Mouse (Mus musculus) cerebellum, adult 18-20 months (tissue): ENCODE measurements around the gene Adat3.
"Not testable (repeated sequence)": the region's sequence is repeated elsewhere in the genome, so short reads cannot be mapped to it uniquely, and the experiment has no call there.

Experiments
- DNase-seq, 2 experiments: peaks; one replicate each; pipeline ENCODE4 v3.0.0; 2021

Gene Adat3

GRCm38 (mm10) chr10:80611024-80611423 is 8.3 kb downstream of the Adat3 start:
- DNase-seq = peak in 1 of 2 experiments; percentile 65

GRCm38 (mm10) chr10:80611905-80612304 is 9.2 kb downstream of the Adat3 start:
- DNase-seq = no peak

DNA sequence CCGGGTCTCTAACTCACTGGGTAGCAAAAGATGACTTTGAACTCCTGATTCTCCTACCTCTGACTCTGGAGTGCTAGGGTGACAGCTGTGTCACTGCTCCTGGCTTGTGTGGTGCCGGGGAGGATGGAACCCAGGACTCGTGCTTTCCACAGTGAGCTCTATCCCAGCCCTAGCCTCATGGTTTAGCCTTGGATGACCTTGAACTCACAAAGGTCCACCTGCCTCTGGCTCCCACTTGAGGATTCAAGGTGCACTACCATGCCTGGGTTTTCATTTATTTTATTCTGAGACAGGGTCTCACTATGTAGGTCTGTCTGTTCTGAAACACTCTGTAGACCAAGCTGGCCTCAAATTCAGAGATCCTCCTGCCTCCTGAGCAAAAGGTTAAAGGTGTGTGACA is 11.1 kb downstream of the Adat3 start:
- DNase-seq = no peak

- DNase-seq = no peak
Observed at GRCm38 (mm10) chr10:80614351-80614750, 11.7 kb downstream of the Adat3 start.

DNA sequence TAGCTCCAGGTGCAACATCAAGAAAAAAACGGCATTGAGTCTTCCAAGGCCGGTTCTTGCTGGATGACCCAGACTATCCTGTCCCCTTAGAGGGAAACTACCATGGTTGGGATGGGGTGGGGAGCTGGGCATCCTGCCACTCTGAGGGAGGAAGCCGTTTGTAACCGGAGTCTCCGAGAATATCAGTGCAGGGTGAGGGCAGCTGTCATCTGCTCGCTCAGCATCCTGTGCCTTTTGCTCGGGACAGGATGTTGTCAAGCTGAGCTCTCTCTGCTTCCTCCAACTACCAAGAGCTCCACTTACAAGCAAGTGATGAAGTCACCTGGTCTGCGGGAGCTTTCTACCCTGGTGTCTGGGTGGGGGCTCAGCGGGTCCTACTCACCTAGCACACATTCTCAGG is 15.5 kb downstream of the Adat3 start:
- no peak for DNase-seq

- DNase-seq = no peak
Observed at GRCm38 (mm10) chr10:80619465-80620244, 17.0 kb downstream of the Adat3 start.

GRCm38 (mm10) chr10:80620365-80620764 is 17.7 kb downstream of the Adat3 start:
- peak in 1 of 2 experiments; percentile 21 for DNase-seq

DNA sequence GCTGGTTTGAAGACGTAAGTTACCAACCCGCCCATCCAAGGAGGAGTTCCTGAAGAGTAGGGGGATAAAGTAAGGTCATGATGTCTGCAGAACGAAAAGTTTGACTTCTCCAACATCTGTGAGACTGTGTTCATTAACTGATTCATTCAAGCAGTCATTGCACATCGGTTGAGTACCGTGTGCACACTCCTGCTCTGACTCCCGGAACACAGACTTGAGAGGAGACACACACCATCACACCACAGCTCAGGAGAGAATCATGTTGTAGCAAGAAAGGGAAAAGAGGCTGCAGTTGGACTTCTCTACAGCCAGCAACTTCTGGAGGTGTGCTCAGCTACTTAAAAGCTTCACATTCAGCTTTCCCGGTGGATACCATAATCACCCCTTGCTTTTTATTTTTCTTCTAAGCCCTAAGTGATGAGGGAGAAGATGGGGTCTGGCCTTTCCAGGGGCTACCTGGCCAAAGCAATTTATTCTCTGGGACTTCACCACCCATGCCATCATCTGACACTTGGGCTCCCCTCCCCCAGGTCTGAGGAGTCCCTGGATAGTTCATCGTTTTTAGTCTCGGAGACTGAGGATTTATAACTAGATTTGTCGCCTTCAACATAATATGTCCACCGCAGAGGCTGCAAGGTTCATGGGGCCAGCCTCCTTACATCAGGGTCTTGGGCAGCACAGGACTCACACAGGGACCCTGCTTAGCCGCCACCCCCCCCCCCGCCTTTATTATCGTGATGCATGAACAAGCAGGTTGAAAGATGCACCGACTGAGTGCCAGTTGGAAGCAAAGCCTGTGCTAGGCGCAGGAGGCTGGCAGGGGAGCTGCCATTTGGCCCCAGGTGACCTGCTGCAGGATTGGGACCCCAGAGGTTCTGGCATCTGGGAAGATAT is 18.4 kb downstream of the Adat3 start:
- DNase-seq = peak in 1 of 2 experiments; percentile 35

DNA sequence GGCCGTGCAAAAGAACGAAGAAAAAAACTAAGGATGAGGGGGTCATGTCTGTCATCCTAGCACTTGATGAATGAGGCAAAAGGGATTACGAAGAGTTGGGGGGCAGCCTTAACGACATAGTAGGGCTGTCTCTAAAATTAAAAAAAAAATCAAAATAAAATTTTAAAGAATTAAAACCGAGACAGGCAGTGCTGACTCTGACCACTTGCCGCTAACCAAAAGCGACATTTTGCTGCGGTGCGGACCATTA is 18.9 kb downstream of the Adat3 start:
- no peak for DNase-seq

- DNase-seq = peak; percentile 99 to 100
Observed at GRCm38 (mm10) chr10:80621940-80622660, 19.4 kb downstream of the Adat3 start.

GRCm38 (mm10) chr10:80622661-80623456 is 20.2 kb downstream of the Adat3 start, which contains the start of gene Csnk1g2:
TSS of gene Csnk1g2 (plus strand) at chr10:80622838.
- DNase-seq = peak; percentile 51 to 52

- peak; percentile 62 to 66 for DNase-seq
Observed at GRCm38 (mm10) chr10:80623457-80624191, 20.9 kb downstream of the Adat3 start.

DNA sequence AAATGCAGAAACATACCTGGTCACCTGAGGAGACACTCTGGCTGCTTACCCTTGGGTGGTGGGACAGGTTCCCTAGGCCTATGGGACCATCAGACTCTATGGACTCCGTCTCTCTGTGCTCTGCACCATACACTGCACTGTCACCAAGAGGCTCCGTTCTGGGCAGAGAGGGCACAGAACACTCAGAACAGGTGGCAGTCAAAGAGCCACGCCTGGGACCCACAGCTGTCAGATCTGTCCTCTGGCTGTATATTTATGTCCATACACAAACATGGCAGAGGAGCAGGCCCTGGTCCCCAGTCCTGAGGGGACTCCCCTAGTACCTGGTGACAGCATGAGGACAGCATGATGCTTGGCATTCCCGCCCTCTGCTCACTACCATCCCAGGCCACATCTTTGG is 23.1 kb downstream of the Adat3 start:
- DNase-seq = no peak

GRCm38 (mm10) chr10:80627685-80628084 is 25.0 kb downstream of the Adat3 start:
- DNase-seq = no peak

- DNase-seq = no peak
Observed at GRCm38 (mm10) chr10:80628925-80629324, 26.2 kb downstream of the Adat3 start.

DNA sequence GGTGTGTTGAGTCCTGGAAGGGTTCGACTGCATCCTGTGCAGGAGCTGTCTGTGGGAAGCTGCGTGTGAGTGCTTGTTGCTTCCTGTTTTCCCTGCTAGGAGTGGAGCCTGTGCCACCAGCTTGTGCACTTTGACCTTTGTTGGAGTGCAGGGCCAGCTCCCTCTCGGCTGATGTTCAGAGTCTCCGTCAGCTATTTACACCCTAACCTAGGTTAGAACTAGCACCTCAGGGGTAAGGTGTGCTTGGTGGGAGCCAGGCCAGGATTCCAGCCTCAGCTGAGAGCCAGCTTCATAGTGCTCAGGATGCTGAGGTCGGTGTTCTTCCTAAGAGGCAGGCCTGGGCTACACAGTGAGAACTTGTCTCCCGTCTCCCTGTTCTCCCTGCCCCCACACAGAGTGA is 32.7 kb downstream of the Adat3 start:
- no peak for DNase-seq

DNA sequence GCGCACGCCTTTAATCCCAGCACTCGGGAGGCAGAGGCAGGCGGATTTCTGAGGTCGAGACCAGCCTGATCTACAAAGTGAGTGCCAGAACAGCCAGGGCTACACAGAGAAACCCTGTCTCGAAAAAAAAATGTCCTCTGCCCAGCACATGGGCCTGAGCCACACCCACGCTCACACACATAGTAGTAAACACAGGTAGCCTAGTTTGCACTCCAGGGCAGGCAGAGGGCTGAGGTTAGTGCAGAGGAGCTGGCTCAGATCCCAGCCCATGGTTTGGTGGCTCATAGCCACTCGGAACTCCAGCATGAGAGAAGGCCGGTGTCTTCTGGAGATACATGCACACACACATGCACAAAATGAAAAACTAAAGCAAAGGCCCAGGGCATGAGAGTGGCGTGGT is 44.3 kb downstream of the Adat3 start:
- DNase-seq = no peak

DNA sequence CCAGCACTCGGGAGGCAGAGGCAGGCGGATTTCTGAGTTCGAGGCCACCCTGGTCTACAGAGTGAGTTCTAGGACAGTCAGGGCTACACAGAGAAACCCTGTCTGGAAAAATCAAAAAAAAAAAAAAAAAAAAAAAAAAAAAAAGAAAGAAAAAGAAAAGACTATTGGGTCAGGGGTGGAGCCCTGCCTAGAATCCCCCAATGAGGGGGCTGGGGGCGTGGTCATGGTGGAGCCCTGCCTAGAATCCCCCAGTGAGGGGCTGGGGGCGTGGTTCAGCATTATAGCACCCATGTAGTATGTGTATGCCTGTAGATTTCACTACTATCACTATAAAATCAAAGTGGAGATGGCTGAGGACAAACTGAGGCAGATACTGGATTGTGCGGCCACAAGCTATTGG is 47.2 kb downstream of the Adat3 start:
- DNase-seq = not testable (repeated sequence)

DNA sequence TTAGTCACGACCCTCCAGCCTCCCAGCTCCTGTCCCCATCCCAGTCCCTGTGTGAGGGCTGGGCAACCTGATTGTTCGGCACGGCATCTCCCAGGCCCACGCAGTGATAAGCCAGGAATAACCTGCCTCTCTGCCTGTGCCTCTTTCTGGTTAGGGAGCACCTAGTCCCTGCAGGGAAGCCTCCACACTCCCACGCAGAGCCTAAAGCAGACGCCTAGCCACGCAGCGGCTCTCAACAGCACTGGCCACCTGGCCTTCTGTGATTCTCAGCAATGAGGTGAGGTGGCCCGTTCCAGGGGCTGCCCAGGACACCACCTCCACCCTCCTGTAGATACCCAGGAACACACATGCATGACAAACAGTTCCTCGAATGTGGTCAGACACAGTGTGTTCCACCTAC is 47.7 kb downstream of the Adat3 start:
- DNase-seq = no peak

DNA sequence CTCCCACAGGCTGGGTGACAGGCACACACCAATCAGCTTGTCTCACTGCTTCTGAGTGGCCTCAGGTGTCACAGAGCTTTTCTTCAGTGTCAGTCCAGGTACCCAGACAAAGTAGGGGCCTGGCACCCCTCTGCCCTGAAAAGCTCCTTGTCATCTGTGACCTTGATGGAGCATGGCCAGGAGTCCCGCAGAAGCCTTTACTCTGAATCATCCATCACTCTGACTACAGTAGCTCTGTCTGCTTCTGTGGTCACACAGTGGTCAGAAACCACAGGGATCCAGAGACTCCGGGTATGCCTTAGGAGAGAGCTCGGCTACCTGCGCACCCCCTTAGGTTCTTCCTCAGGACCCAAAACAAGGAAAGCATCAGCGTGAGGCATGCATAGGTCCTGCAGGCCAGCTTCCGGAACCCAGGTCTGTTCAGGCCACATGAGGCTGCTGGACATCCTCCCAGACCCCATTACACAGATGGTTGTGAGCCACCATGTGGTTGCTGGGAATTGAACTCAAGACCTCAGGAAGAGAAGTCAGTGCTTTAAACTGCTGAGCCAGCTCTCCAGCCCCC is 50.6 kb downstream of the Adat3 start:
- DNase-seq = no peak

- DNase-seq = no peak
Observed at GRCm38 (mm10) chr10:80654866-80655265, 52.2 kb downstream of the Adat3 start.
